Comparison of ENCODE assay signal across 18 mouse cellular contexts in the genomic region with DNA sequence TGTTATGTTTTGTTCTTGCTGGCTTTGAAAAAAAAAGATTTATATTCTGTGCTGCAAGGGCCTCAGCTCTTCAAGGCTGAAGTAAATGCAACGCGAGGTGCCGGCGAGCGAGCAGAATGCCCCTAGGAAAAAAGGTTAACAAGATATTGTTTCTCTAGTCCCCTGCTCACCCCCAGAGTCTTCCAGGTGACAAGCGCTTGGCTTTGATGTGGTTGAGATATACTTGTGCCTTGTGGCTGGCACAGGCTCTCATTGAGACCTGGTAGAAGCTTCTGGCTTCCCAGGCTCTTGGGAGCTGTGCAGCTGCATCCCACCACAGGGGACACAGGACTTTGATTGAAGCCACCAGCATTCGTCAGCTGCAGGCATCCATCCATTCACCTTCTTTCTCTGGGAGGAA.
DNase-seq lines count a peak whose midpoint lies in the region; ATAC-seq and TF ChIP-seq lines count a peak whose summit lies in the region.
"Had no signal": no experiment of that assay in that cellular context is flagged by ENCODE, and none has a peak within 500 bp of the region (broad histone marks: within the 10 kb centered on the region; RNA-seq: fewer than 3 reads in every experiment).

No protein-coding gene starts in this region.

- no peaks in the 10 kb centered on the region for H3K27me3 ChIP-seq in hindbrain, embryonic 13.5 days
- no peaks in the 10 kb centered on the region; the same call in 1 of the 2 replicates for H3K27me3 ChIP-seq in hindbrain, embryonic 12.5 days
- no peaks in the 10 kb centered on the region for H3K27me3 ChIP-seq in midbrain, embryonic 16.5 days (ENCODE audit: control insufficient read depth, insufficient read depth, low read depth, low read length)
- no peaks in the 10 kb centered on the region for H3K27me3 ChIP-seq in intestine, postnatal 0 days (replicated peaks; ENCODE audit: control insufficient read depth, insufficient read depth, low read length)
- H3K27me3 ChIP-seq: forebrain, embryonic 13.5 days; liver, embryonic 12.5 days; lung, embryonic 15.5 days had no signal

- DNase-seq in thymus, postnatal 14 days: peak; percentile 81
- DNase-seq in left cerebral cortex, adult 18-20 months (ENCODE audit: low spot score in 2 of 2): no peak
- DNase-seq: adrenal gland, adult 8-10 months; cerebellum, adult 8-10 months; kidney, adult 18-20 months; kidney, postnatal 4 days; layer of hippocampus, postnatal 36 days; right cerebral cortex, postnatal 25 days had no signal

- no peak overlapping the region for H3K9ac ChIP-seq in hindbrain, embryonic 13.5 days
- no peak overlapping the region for H3K9ac ChIP-seq in hindbrain, embryonic 12.5 days
- H3K9ac ChIP-seq in midbrain, embryonic 16.5 days (ENCODE audit: low read depth, low read length): no peak overlapping the region
- no peak overlapping the region for H3K9ac ChIP-seq in intestine, postnatal 0 days (ENCODE audit: low read depth, low read length)
- H3K9ac ChIP-seq: forebrain, embryonic 13.5 days; liver, embryonic 12.5 days; lung, embryonic 15.5 days had no signal

- TF ChIP-seq CTCF in intestine, postnatal 0 days (IDR thresholded peaks at IDR 0.05; ENCODE audit: low read depth): no peak

- no peaks in the 10 kb centered on the region for H3K36me3 ChIP-seq in hindbrain, embryonic 13.5 days
- no peaks in the 10 kb centered on the region for H3K36me3 ChIP-seq in hindbrain, embryonic 12.5 days
- no peaks in the 10 kb centered on the region for H3K36me3 ChIP-seq in midbrain, embryonic 16.5 days (ENCODE audit: control insufficient read depth, insufficient read depth, low read length)
- H3K36me3 ChIP-seq in intestine, postnatal 0 days (ENCODE audit: control insufficient read depth, insufficient read depth): no peaks in the 10 kb centered on the region
- H3K36me3 ChIP-seq: G1E; limb, embryonic 10.5 days; liver, embryonic 12.5 days; lung, embryonic 15.5 days had no signal

- no peak overlapping the region for H3K4me2 ChIP-seq in hindbrain, embryonic 13.5 days
- H3K4me2 ChIP-seq in hindbrain, embryonic 12.5 days (replicated peaks): no peak overlapping the region
- no peak overlapping the region for H3K4me2 ChIP-seq in midbrain, embryonic 16.5 days (ENCODE audit: low read length)
- no peak overlapping the region for H3K4me2 ChIP-seq in intestine, postnatal 0 days (replicated peaks; ENCODE audit: low read depth)
- H3K4me2 ChIP-seq: forebrain, embryonic 13.5 days; liver, embryonic 12.5 days; lung, embryonic 15.5 days had no signal

- WGBS in hindbrain, embryonic 13.5 days: 59% methylated on average over 7 of the region's 7 CpGs
- 55% methylated on average over 7 of the region's 7 CpGs for WGBS in hindbrain, embryonic 12.5 days
- WGBS in midbrain, embryonic 16.5 days: 49% methylated on average over 7 of the region's 7 CpGs
- WGBS in intestine, postnatal 0 days: 74% methylated on average over 7 of the region's 7 CpGs

- no peaks in the 10 kb centered on the region for H3K9me3 ChIP-seq in hindbrain, embryonic 13.5 days
- no peaks in the 10 kb centered on the region for H3K9me3 ChIP-seq in hindbrain, embryonic 12.5 days (replicated peaks)
- H3K9me3 ChIP-seq in midbrain, embryonic 16.5 days (replicated peaks; ENCODE audit: control insufficient read depth, low read length, poor library complexity, severe bottlenecking): no peaks in the 10 kb centered on the region
- H3K9me3 ChIP-seq in intestine, postnatal 0 days (ENCODE audit: control insufficient read depth): no peaks in the 10 kb centered on the region
- H3K9me3 ChIP-seq: forebrain, embryonic 13.5 days; limb, embryonic 10.5 days; liver, embryonic 12.5 days; lung, embryonic 15.5 days had no signal

- peaks cover 8% of the 10 kb centered on the region for H3K4me1 ChIP-seq in hindbrain, embryonic 13.5 days (replicated peaks)
- H3K4me1 ChIP-seq in hindbrain, embryonic 12.5 days: no peaks in the 10 kb centered on the region; the same call in 1 of the 2 replicates
- H3K4me1 ChIP-seq in midbrain, embryonic 16.5 days (ENCODE audit: control insufficient read depth, insufficient read depth, low read length): peaks cover 12% of the 10 kb centered on the region
- no peaks in the 10 kb centered on the region for H3K4me1 ChIP-seq in intestine, postnatal 0 days (replicated peaks; ENCODE audit: control insufficient read depth, insufficient read depth, low read length)
- H3K4me1 ChIP-seq: liver, embryonic 12.5 days had no signal

- no peak for ATAC-seq in hindbrain, embryonic 13.5 days (ENCODE audit: low FRiP score)
- ATAC-seq in hindbrain, embryonic 12.5 days (ENCODE audit: low FRiP score): no peak
- peak; percentile 57 for ATAC-seq in CD4-positive, CD25-positive, alpha-beta regulatory T cell, adult 4 months
- peak; percentile 57 for ATAC-seq in midbrain, embryonic 16.5 days
- ATAC-seq in intestine, postnatal 0 days: no peak
- ATAC-seq: forebrain, embryonic 13.5 days; liver, embryonic 12.5 days had no signal

- no peak overlapping the region for H3K4me3 ChIP-seq in hindbrain, embryonic 13.5 days
- H3K4me3 ChIP-seq in hindbrain, embryonic 12.5 days: no peak overlapping the region
- H3K4me3 ChIP-seq in midbrain, embryonic 16.5 days (ENCODE audit: low read depth, low read length): no peak overlapping the region
- no peak overlapping the region for H3K4me3 ChIP-seq in intestine, postnatal 0 days (ENCODE audit: low read depth, low read length)
- H3K4me3 ChIP-seq: forebrain, embryonic 13.5 days; limb, embryonic 10.5 days; liver, embryonic 12.5 days; lung, embryonic 15.5 days had no signal

- 0 out of 2 replicates have a peak overlapping the region, but pooled peaks have one; percentile 9 for H3K27ac ChIP-seq in hindbrain, embryonic 13.5 days
- no peak overlapping the region for H3K27ac ChIP-seq in hindbrain, embryonic 12.5 days
- H3K27ac ChIP-seq in midbrain, embryonic 16.5 days (ENCODE audit: low read length): peak overlapping the region; percentile 56
- H3K27ac ChIP-seq in intestine, postnatal 0 days (ENCODE audit: low read depth, low read length): no peak overlapping the region
- H3K27ac ChIP-seq: forebrain, embryonic 13.5 days; liver, embryonic 12.5 days; lung, embryonic 15.5 days had no signal

Comparison
In these comparisons a context has a peak if more than half of its experiments do, and no peak if none do; other contexts are left out.
1. H3K27ac ChIP-seq: peak in hindbrain, embryonic 13.5 days (single experiment) and midbrain, embryonic 16.5 days (single experiment); none in hindbrain, embryonic 12.5 days (single experiment) and intestine, postnatal 0 days (single experiment).
2. ATAC-seq: peak in CD4-positive, CD25-positive, alpha-beta regulatory T cell, adult 4 months (single experiment) and midbrain, embryonic 16.5 days (single experiment); none in hindbrain, embryonic 13.5 days (single experiment), hindbrain, embryonic 12.5 days (single experiment) and intestine, postnatal 0 days (single experiment).